Mouse (Mus musculus): ENCODE measurements around the gene Tex11. TPM values are rescaled to one million over a fixed set of nuclear protein-coding genes. Genes with fewer than 3 reads are reported as not detected.

Tex11 gene
- total and polyA plus RNA-seq, 3 experiments, result not detected

- H3K9me3 ChIP-seq (replicated peaks; ENCODE audit: low read length), result no peaks in the 10 kb centered on the region
- dilution Hi-C loops (cut with MboI; ENCODE audit: extremely low pct_ligation_motif_present, extremely low pct_unique_long_range_greater_than_20kb, low sequenced_read_pairs) (no loop called here), in situ Hi-C loops (cut with MboI; ENCODE audit: low pct_ligation_motif_present, low pct_unique_long_range_greater_than_20kb, low sequenced_read_pairs) (no loop called here)
- H3K27ac ChIP-seq (ENCODE audit: insufficient read depth, low read depth), result no peak overlapping the region
- H3K4me1 ChIP-seq (ENCODE audit: control insufficient read depth in 1 of 2, insufficient read depth in 2 of 2), result peaks cover 0 to 23% of the 10 kb centered on the region in 2 experiments; a peak in 2 of 4 replicates
- H3K36me3 ChIP-seq (replicated peaks in 1 of 2; ENCODE audit: control insufficient read depth in 1 of 2, insufficient read depth in 1 of 2, low read length in 1 of 2), result peaks cover 3 to 31% of the 10 kb centered on the region in 2 experiments
- H3K79me2 ChIP-seq (replicated peaks; ENCODE audit: control insufficient read depth, extremely low read depth, insufficient read depth, poor library complexity, severe bottlenecking), result no peaks in the 10 kb centered on the region
- no peaks in the 10 kb centered on the region for H3K27me3 ChIP-seq (replicated peaks)
- DNase-seq (ENCODE audit: extremely low read depth), result no peak
- TF ChIP-seq UBTF (IDR thresholded peaks at IDR 0.05; ENCODE audit: low read depth, low read length) (no peak), SMC3 (IDR thresholded peaks at IDR 0.05; ENCODE audit: low read depth, low read length) (no peak), MYC (IDR thresholded peaks at IDR 0.05; ENCODE audit: low read depth, low read length) (no peak), KAT2A (IDR thresholded peaks at IDR 0.05; ENCODE audit: insufficient replicate concordance, low read length) (no peak), USF2 (conservative IDR thresholded peaks at IDR 0.05; ENCODE audit: low read depth, low read length) (no peak), IRF4 (IDR thresholded peaks at IDR 0.05; ENCODE audit: low read depth, low read length) (no peak), ZKSCAN1 (IDR thresholded peaks at IDR 0.05; ENCODE audit: borderline replicate concordance, low read depth, low read length) (no peak), ZNF384 (IDR thresholded peaks at IDR 0.05; ENCODE audit: low read depth, low read length) (no peak), EP300 (IDR thresholded peaks at IDR 0.05; ENCODE audit: low read length) (no peak), ETS1 (conservative IDR thresholded peaks at IDR 0.05; ENCODE audit: low read depth, low read length) (no peak), BHLHE40 (IDR thresholded peaks at IDR 0.05; ENCODE audit: low read depth, low read length) (no peak), CHD2 (IDR thresholded peaks at IDR 0.05; ENCODE audit: low read length) (no peak), CTCF (conservative IDR thresholded peaks at IDR 0.05 in 1 of 2, IDR thresholded peaks at IDR 0.05 in 1 of 2; ENCODE audit: low read depth in 2 of 2, low read length in 2 of 2) (no peak), SIN3A (IDR thresholded peaks at IDR 0.05; ENCODE audit: low read length) (no peak), ZC3H11A (IDR thresholded peaks at IDR 0.05; ENCODE audit: low read depth, low read length) (no peak), NELFE (IDR thresholded peaks at IDR 0.05; ENCODE audit: low read depth, low read length) (no peak)
- no peak overlapping the region for H3K9ac ChIP-seq (ENCODE audit: insufficient read depth, low read depth)
- H3K4me2 ChIP-seq (ENCODE audit: insufficient read depth, low read depth, poor library complexity, severe bottlenecking), result no peak overlapping the region
- no peak overlapping the region for H3K4me3 ChIP-seq (replicated peaks in 1 of 3; ENCODE audit: low read depth in 2 of 3, low read length in 2 of 3, poor library complexity in 1 of 3)
These were observed 262.1 kb downstream of the Tex11 start for GRCm38 (mm10) chrX:100797370-100797769.

DNA sequence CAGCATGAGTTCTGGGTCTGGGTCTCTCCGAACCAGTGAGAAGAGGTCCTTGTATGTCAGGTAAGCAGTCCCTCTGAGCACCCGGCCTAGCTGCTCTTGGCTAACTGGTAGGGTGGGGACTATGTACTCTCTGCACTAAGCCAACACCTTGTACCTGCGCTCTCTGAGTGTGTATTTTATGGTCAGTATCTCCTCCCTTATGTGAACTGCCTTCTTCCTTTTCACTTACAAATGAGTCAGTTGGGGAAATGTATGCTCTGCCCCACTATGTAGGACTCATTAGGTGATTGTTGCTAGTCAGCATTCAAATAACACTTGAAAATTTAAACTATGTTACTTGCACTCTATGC, 262.8 kb downstream of the Tex11 start:
- Histone ChIP-seq H3K4me2 (ENCODE audit: insufficient read depth, low read depth, poor library complexity, severe bottlenecking) (no peak overlapping the region), H3K4me1 (ENCODE audit: control insufficient read depth in 1 of 2, insufficient read depth in 2 of 2) (peaks cover 0 to 23% of the 10 kb centered on the region in 2 experiments; a peak in 2 of 4 replicates), H3K27me3 (replicated peaks) (no peaks in the 10 kb centered on the region), H3K9ac (ENCODE audit: insufficient read depth, low read depth) (no peak overlapping the region), H3K4me3 (replicated peaks in 1 of 3; ENCODE audit: low read depth in 2 of 3, low read length in 2 of 3, poor library complexity in 1 of 3) (no peak overlapping the region), H3K9me3 (replicated peaks; ENCODE audit: low read length) (no peaks in the 10 kb centered on the region), H3K36me3 (replicated peaks in 1 of 2; ENCODE audit: control insufficient read depth in 1 of 2, insufficient read depth in 1 of 2, low read length in 1 of 2) (peaks cover 3 to 30% of the 10 kb centered on the region in 2 experiments), H3K79me2 (replicated peaks; ENCODE audit: control insufficient read depth, extremely low read depth, insufficient read depth, poor library complexity, severe bottlenecking) (no peaks in the 10 kb centered on the region), H3K27ac (ENCODE audit: insufficient read depth, low read depth) (no peak overlapping the region)
- no peak for DNase-seq (ENCODE audit: extremely low read depth)
- TF ChIP-seq ZKSCAN1 (IDR thresholded peaks at IDR 0.05; ENCODE audit: borderline replicate concordance, low read depth, low read length) (no peak), MAX (IDR thresholded peaks at IDR 0.05; ENCODE audit: low read length) (no peak), ZNF384 (IDR thresholded peaks at IDR 0.05; ENCODE audit: low read depth, low read length) (no peak), NRF1 (IDR thresholded peaks at IDR 0.05; ENCODE audit: low read depth, low read length) (no peak), USF1 (IDR thresholded peaks at IDR 0.05; ENCODE audit: low read depth, low read length) (no peak)
- in situ Hi-C loops (cut with MboI; ENCODE audit: low pct_ligation_motif_present, low pct_unique_long_range_greater_than_20kb, low sequenced_read_pairs) (no loop called here), dilution Hi-C loops (cut with MboI; ENCODE audit: extremely low pct_ligation_motif_present, extremely low pct_unique_long_range_greater_than_20kb, low sequenced_read_pairs) (no loop called here)
